In the genomic region with DNA sequence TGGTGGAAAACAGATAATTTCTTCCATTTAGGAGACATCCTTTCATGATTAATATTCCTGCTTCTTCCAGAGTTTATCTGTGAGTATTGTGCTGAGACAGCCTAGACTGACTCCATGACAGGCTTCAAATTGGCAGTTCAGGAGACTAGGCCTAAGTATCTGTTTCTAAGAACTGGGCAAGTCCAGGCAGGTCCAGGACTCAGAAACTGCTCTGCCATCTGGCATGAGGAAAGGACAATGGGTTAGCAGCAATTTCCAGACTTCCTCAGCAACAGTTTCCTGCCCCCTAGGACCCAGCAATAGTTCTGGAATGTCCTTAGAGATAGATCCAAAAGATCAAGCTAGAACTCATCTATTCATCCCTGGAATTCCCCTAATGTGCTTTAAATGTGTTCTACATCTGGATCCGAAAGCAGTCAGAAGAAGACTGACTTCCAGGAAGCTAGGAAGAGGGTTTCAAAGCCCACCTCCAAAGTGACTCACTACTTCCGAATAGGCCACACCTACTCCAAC, we compare ENCODE assay signal across 14 mouse cellular contexts.
"Had no signal": no experiment of that assay in that cellular context is flagged by ENCODE, and none has a peak within 500 bp of the region (broad histone marks: within the 10 kb centered on the region; RNA-seq: fewer than 3 reads in every experiment).

No protein-coding gene starts in this region.

- H3K9me3 ChIP-seq: limb, embryonic 15.5 days; liver, embryonic 12.5 days; megakaryocyte, embryonic 14.5 days; midbrain, embryonic 15.5 days; neural tube, embryonic 13.5 days had no signal

- H3K36me3 ChIP-seq: limb, embryonic 15.5 days; liver, embryonic 12.5 days; midbrain, embryonic 15.5 days; neural tube, embryonic 13.5 days had no signal

- H3K4me3 ChIP-seq: limb, embryonic 15.5 days; liver, embryonic 12.5 days; megakaryocyte, embryonic 14.5 days; midbrain, embryonic 15.5 days; neural tube, embryonic 13.5 days had no signal

- H3K9ac ChIP-seq: limb, embryonic 15.5 days; liver, embryonic 12.5 days; lung, embryonic 14.5 days; midbrain, embryonic 15.5 days; neural tube, embryonic 13.5 days had no signal

- H3K27ac ChIP-seq: limb, embryonic 15.5 days; liver, embryonic 12.5 days; midbrain, embryonic 15.5 days; neural tube, embryonic 13.5 days had no signal

- DNase-seq: kidney, postnatal 25 days; lung, embryonic 14.5 days; lung, postnatal 10 days; lung, postnatal 4 days; retina, postnatal 1 day; right cerebral cortex, postnatal 4 days; spleen, adult 18-20 months; thymus, adult 18-20 months; thymus, postnatal 14 days had no signal

- ATAC-seq: liver, embryonic 12.5 days; midbrain, embryonic 15.5 days had no signal

- H3K4me1 ChIP-seq: limb, embryonic 15.5 days; liver, embryonic 12.5 days; megakaryocyte, embryonic 14.5 days; midbrain, embryonic 15.5 days; neural tube, embryonic 13.5 days had no signal
